Comparison of ENCODE assay signal across 8 mouse cellular contexts in genomic region chr12:51827958-51828650, GRCm38 (mm10). TPM values are rescaled to one million over a fixed set of nuclear protein-coding genes. Genes with fewer than 3 reads are reported as not detected.
A peak's percentile ranks its signal among the peaks of the same experiment; 100 is the strongest.
DNase-seq lines count a peak whose midpoint lies in the region; ATAC-seq and TF ChIP-seq lines count a peak whose summit lies in the region.

No protein-coding gene starts in this region.

- peak; percentile 7; the same call in 1 of the 2 replicates for TF ChIP-seq EP300 in CH12.LX (IDR thresholded peaks at IDR 0.05; ENCODE audit: low read length)

- in situ Hi-C loops in CH12.LX (cut with MboI; ENCODE audit: low pct_ligation_motif_present, low pct_unique_long_range_greater_than_20kb, low sequenced_read_pairs): no loop called here

- DNase-seq in heart, postnatal 10 days: no peak
- DNase-seq in CH12.LX (ENCODE audit: extremely low read depth): no peak
- DNase-seq in right cerebral cortex, postnatal 25 days: no peak
- DNase-seq in left cerebral cortex, adult 11 months (ENCODE audit: low spot score): no peak

- H3K4me3 ChIP-seq in heart, embryonic 14.5 days (ENCODE audit: control insufficient read depth in 1 of 2, insufficient read depth in 1 of 2, low read depth in 1 of 2, low read length in 2 of 2): peak overlapping the region; percentile 79 to 99
- H3K4me3 ChIP-seq in CH12.LX (replicated peaks in 1 of 3; ENCODE audit: low read depth in 2 of 3, low read length in 2 of 3, poor library complexity in 1 of 3): peak overlapping the region; percentile 73 to 88 (median 77)
- H3K4me3 ChIP-seq in forebrain, embryonic 15.5 days: peak overlapping the region; percentile 99
- H3K4me3 ChIP-seq in liver, embryonic 16.5 days (ENCODE audit: low read depth, low read length): peak overlapping the region; percentile 95

- peaks cover 35% of the 10 kb centered on the region for H3K36me3 ChIP-seq in heart, embryonic 14.5 days (ENCODE audit: control insufficient read depth, insufficient read depth, low read length)
- H3K36me3 ChIP-seq in CH12.LX (replicated peaks in 1 of 2; ENCODE audit: control insufficient read depth in 1 of 2, insufficient read depth in 1 of 2, low read length in 1 of 2): peaks cover 8 to 37% of the 10 kb centered on the region in 2 experiments
- peaks cover 11% of the 10 kb centered on the region; the same call in 1 of the 2 replicates for H3K36me3 ChIP-seq in forebrain, embryonic 15.5 days
- H3K36me3 ChIP-seq in liver, embryonic 16.5 days (ENCODE audit: control insufficient read depth, insufficient read depth): peaks cover 19% of the 10 kb centered on the region

- no peak for ATAC-seq in heart, embryonic 14.5 days (ENCODE audit: insufficient number of reproducible peaks, insufficient read depth, low FRiP score, low read depth)
- ATAC-seq in forebrain, embryonic 15.5 days (replicated peaks): no peak
- no peak for ATAC-seq in liver, embryonic 16.5 days (ENCODE audit: low read depth)
- no peak for ATAC-seq in activated CD4-positive, CD25-positive, alpha-beta regulatory T cell, adult 4 months

- H3K9me3 ChIP-seq in heart, embryonic 14.5 days (ENCODE audit: control insufficient read depth, low read length): no peaks in the 10 kb centered on the region
- H3K9me3 ChIP-seq in CH12.LX (replicated peaks; ENCODE audit: low read length): no peaks in the 10 kb centered on the region
- no peaks in the 10 kb centered on the region for H3K9me3 ChIP-seq in forebrain, embryonic 15.5 days
- H3K9me3 ChIP-seq in liver, embryonic 16.5 days (replicated peaks; ENCODE audit: control insufficient read depth, low read length): no peaks in the 10 kb centered on the region

- H3K27me3 ChIP-seq in heart, embryonic 14.5 days (ENCODE audit: control insufficient read depth, insufficient read depth, low read length): no peaks in the 10 kb centered on the region
- no peaks in the 10 kb centered on the region for H3K27me3 ChIP-seq in CH12.LX (replicated peaks)
- H3K27me3 ChIP-seq in forebrain, embryonic 15.5 days: no peaks in the 10 kb centered on the region
- no peaks in the 10 kb centered on the region for H3K27me3 ChIP-seq in liver, embryonic 16.5 days (ENCODE audit: control insufficient read depth, insufficient read depth, low read depth, low read length)

- no peak for TF ChIP-seq POLR2A in CH12.LX (IDR thresholded peaks at IDR 0.05; ENCODE audit: low read depth, low read length)

- peak overlapping the region; percentile 67 for H3K4me2 ChIP-seq in heart, embryonic 14.5 days (ENCODE audit: low read length)
- H3K4me2 ChIP-seq in CH12.LX (ENCODE audit: insufficient read depth, low read depth, poor library complexity, severe bottlenecking): peak overlapping the region; percentile 82
- peak overlapping the region; percentile 71 for H3K4me2 ChIP-seq in forebrain, embryonic 15.5 days (replicated peaks)
- H3K4me2 ChIP-seq in liver, embryonic 16.5 days (ENCODE audit: low read depth, low read length): peak overlapping the region; percentile 65

- intact Hi-C loops in heart, postnatal 10 days (cut with DNase I): loop anchor here (5.0 kb wide), 1 partner anchor 174 kb away; no protein-coding TSS in a partner anchor

- dilution Hi-C loops in CH12.LX (cut with MboI; ENCODE audit: extremely low pct_ligation_motif_present, extremely low pct_unique_long_range_greater_than_20kb, low sequenced_read_pairs): no loop called here

- peaks cover 55% of the 10 kb centered on the region for H3K79me2 ChIP-seq in CH12.LX (replicated peaks; ENCODE audit: control insufficient read depth, extremely low read depth, insufficient read depth, poor library complexity, severe bottlenecking)

- TF ChIP-seq CTCF in CH12.LX (conservative IDR thresholded peaks at IDR 0.05 in 1 of 2, IDR thresholded peaks at IDR 0.05 in 1 of 2; ENCODE audit: low read depth in 2 of 2, low read length in 2 of 2): no peak

- H3K9ac ChIP-seq in heart, embryonic 14.5 days (ENCODE audit: low read length): peak overlapping the region; percentile 100
- H3K9ac ChIP-seq in CH12.LX (ENCODE audit: insufficient read depth, low read depth): peak overlapping the region; percentile 89
- H3K9ac ChIP-seq in forebrain, embryonic 15.5 days (replicated peaks): peak overlapping the region; percentile 99
- peak overlapping the region; percentile 100 for H3K9ac ChIP-seq in liver, embryonic 16.5 days (ENCODE audit: low read depth, low read length)

- TF ChIP-seq RAD21 in CH12.LX (IDR thresholded peaks at IDR 0.05; ENCODE audit: low read depth, low read length): no peak

- H3K27ac ChIP-seq in heart, embryonic 14.5 days (replicated peaks in 1 of 2; ENCODE audit: control insufficient read depth in 1 of 2, insufficient read depth in 1 of 2, low read depth in 2 of 2, low read length in 2 of 2): peak overlapping the region in 1 of 2 experiments; percentile 99; a peak in 2 of 4 replicates
- no peak overlapping the region; the same call in 1 of the 2 replicates for H3K27ac ChIP-seq in CH12.LX (ENCODE audit: insufficient read depth, low read depth)
- peak overlapping the region; percentile 99 for H3K27ac ChIP-seq in forebrain, embryonic 15.5 days (replicated peaks)
- peak overlapping the region; percentile 100 for H3K27ac ChIP-seq in liver, embryonic 16.5 days (ENCODE audit: low read length)

- peaks cover 2 to 17% of the 10 kb centered on the region in 2 experiments; a peak in 3 of 4 replicates for H3K4me1 ChIP-seq in heart, embryonic 14.5 days (ENCODE audit: control insufficient read depth in 2 of 2, insufficient read depth in 2 of 2, low read length in 2 of 2)
- peaks cover 9 to 34% of the 10 kb centered on the region in 2 experiments for H3K4me1 ChIP-seq in CH12.LX (ENCODE audit: control insufficient read depth in 1 of 2, insufficient read depth in 2 of 2)
- peaks cover 25% of the 10 kb centered on the region for H3K4me1 ChIP-seq in forebrain, embryonic 15.5 days
- peaks cover 30% of the 10 kb centered on the region for H3K4me1 ChIP-seq in liver, embryonic 16.5 days (ENCODE audit: control insufficient read depth, low read depth, low read length)

- 21% methylated on average over 6 of the region's 6 CpGs for WGBS in heart, embryonic 14.5 days
- WGBS in forebrain, embryonic 15.5 days: 25% methylated on average over 6 of the region's 6 CpGs
- 3% methylated on average over 6 of the region's 6 CpGs for WGBS in liver, embryonic 16.5 days (ENCODE audit: insufficient replicate concordance)

TF ChIP-seq in CH12.LX, 34 proteins besides CTCF, POLR2A, EP300 and RAD21:
- TF ChIP-seq ZNF384 (IDR thresholded peaks at IDR 0.05; ENCODE audit: low read depth, low read length): peak; percentile 22; the same call in 1 of the 2 replicates
- TF ChIP-seq PAX5 (IDR thresholded peaks at IDR 0.05; ENCODE audit: low read length): no peak
- 0 out of 2 replicates have a peak, but pooled peaks have one; percentile 15 for TF ChIP-seq CHD2 (IDR thresholded peaks at IDR 0.05; ENCODE audit: low read length)
- TF ChIP-seq JUND (conservative IDR thresholded peaks at IDR 0.05; ENCODE audit: low read depth, low read length): no peak
- no peak for TF ChIP-seq MYC (IDR thresholded peaks at IDR 0.05; ENCODE audit: low read depth, low read length)
- peak; percentile 65; the same call in 1 of the 2 replicates for TF ChIP-seq SIN3A (IDR thresholded peaks at IDR 0.05; ENCODE audit: low read length)
- no peak for TF ChIP-seq TCF12 (IDR thresholded peaks at IDR 0.05; ENCODE audit: low read depth, low read length)
- TF ChIP-seq BHLHE40 (IDR thresholded peaks at IDR 0.05; ENCODE audit: low read depth, low read length): no peak
- no peak for TF ChIP-seq IRF4 (IDR thresholded peaks at IDR 0.05; ENCODE audit: low read depth, low read length)

RNA-seq across cellular contexts. Expression of gene Hectd1, which starts 1.2 kb away (rescaled TPM):
- polyA plus RNA-seq in heart, embryonic 14.5 days (2014; fragmentation: Nextera tagmentation; extraction: Ambion mirVana): 43.3 and 43.6 TPM in 2 replicates
- total RNA-seq in heart, postnatal 10 days (2021): 10 to 100 TPM; 95.8 to 97.3 TPM
- 41.4 and 43.6 TPM in 2 replicates for total RNA-seq in CH12.LX (2012; rRNA removed)
- 36.2 and 40.7 TPM in 2 replicates for total RNA-seq in CH12.LX (2014; rRNA removed)
- 35.6 and 42.3 TPM in 2 replicates for polyA plus RNA-seq in CH12.LX (2012; ENCODE audit: insufficient read length, low read depth)
- 38.8 and 42.7 TPM in 2 replicates for polyA plus RNA-seq in forebrain, embryonic 15.5 days (2015; fragmentation: Nextera tagmentation; extraction: Ambion mirVana)
- polyA plus RNA-seq in liver, embryonic 16.5 days (2015; fragmentation: Nextera tagmentation; extraction: Ambion mirVana): 23.6 and 24.6 TPM in 2 replicates
- 10 to 100 TPM; 58.5 to 73.1 TPM for polyA plus RNA-seq in activated CD4-positive, CD25-positive, alpha-beta regulatory T cell, adult 4 months (2017; shearing (Covaris generic))
